Mouse (Mus musculus) midbrain, embryonic 15.5 days (tissue): ENCODE results near the gene Clpx. TPM values are rescaled to one million over a fixed set of nuclear protein-coding genes. Genes with fewer than 3 reads are reported as not detected.

Source experiments
- ATAC-seq: fragments of 200-750 bp; cut with Nextera tagmentation; replicated peaks from 2 replicates; pipeline ENCODE4 v1.8.0; 2017; ENCODE audit warnings: moderate TSS enrichment
- H3K27ac ChIP-seq: fragments of 300-500 bp; sonication (generic); 2 replicates; pipeline ENCODE4 v1.5.1; 2015; ENCODE audit warnings: mild to moderate bottlenecking, inconsistent platforms
- H3K27me3 ChIP-seq: fragments of 300-500 bp; sonication (generic); replicated peaks from 2 replicates; pipeline ENCODE4 v1.6.1; 2015; ENCODE audit warnings: inconsistent platforms
- H3K36me3 ChIP-seq: fragments of 300-500 bp; sonication (generic); replicated peaks from 2 replicates; pipeline ENCODE4 v1.6.1; 2015; ENCODE audit warnings: inconsistent platforms
- H3K4me1 ChIP-seq: fragments of 300-500 bp; sonication (generic); 2 replicates; pipeline ENCODE4 v1.6.1; 2015; ENCODE audit warnings: inconsistent platforms
- H3K4me2 ChIP-seq: fragments of 300-500 bp; sonication (generic); 2 replicates; pipeline ENCODE4 v1.6.1; 2015; ENCODE audit warnings: inconsistent platforms, mild to moderate bottlenecking, moderate library complexity
- H3K4me3 ChIP-seq: fragments of 300-500 bp; sonication (generic); 2 replicates; pipeline ENCODE4 v1.5.1; 2015; ENCODE audit warnings: mild to moderate bottlenecking, inconsistent platforms
- H3K9ac ChIP-seq: fragments of 300-500 bp; sonication (generic); 2 replicates; pipeline ENCODE4 v1.6.1; 2015; ENCODE audit warnings: mild to moderate bottlenecking, inconsistent platforms
- H3K9me3 ChIP-seq: fragments of 300-500 bp; sonication (generic); 2 replicates; pipeline ENCODE4 v1.6.1; 2016; ENCODE audit warnings: inconsistent platforms
- WGBS: fragments of 180-500 bp; shearing (Covaris S2); methylation state at CpG from one replicate; pipeline ENCODE4 v1.1.7; 2015; ENCODE audit warnings: mixed read lengths; 5-methylcytosine and 5-hydroxymethylcytosine counted together
- polyA plus RNA-seq: library from polyadenylated mRNA; unstranded; fragments of >200 nt; fragmentation: Nextera tagmentation; extraction: Ambion mirVana; gene quantifications from 2 replicates; pipeline ENCODE4 v1.2.1, GENCODE M21; 2015

Gene Clpx
- polyA plus RNA-seq, 1 experiment from 2014 or later: 42.8 TPM

DNA sequence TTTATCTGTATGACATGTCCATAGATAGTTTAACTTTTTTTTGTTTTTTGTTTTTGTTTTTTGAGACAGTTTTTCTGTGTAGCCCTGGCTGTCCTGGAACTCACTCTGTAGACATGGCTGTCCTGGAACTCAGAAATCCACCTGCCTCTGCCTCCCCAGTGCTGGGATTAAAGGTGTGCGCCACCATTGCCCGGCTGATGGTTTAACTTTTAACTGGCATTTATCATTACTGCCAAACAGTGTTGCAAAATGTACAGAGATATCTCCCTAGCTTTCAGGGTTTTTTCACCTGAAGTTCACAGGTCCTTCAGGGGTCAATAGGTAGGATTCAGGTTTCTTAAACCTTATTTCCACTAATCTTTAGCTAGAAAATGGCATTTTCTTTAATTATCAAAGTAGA is 3.0 kb downstream of the Clpx start:
- Histone ChIP-seq H3K36me3 (peaks cover 4% of the 10 kb centered on the region; the same call in 1 of the 2 replicates), H3K4me3 (no peak overlapping the region), H3K9ac (no peak overlapping the region), H3K9me3 (no peaks in the 10 kb centered on the region), H3K4me2 (no peak overlapping the region), H3K27ac (no peak overlapping the region), H3K4me1 (peaks cover 26% of the 10 kb centered on the region), H3K27me3 (no peaks in the 10 kb centered on the region)
- ATAC-seq: no peak
- 100% methylated on average over 2 of the region's 2 CpGs for WGBS

DNA sequence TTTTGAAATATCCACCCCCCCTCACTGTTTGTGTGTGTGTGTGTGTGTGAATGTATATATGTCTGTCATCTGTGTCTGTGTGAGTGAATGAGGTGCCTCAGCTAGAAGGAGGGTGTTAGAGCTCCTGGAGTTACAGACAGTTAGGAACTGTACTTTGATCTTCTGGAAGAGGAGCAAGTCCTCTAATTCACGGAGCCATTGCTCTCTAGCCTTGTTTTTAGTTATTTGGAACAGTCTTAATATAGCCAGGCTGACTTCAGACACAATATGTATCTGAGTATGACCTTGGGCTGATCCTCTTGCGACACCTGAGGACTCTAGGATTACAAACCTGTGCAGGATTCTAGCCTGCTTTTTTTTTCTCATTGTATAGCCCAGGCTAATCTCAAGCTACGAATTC is 4.7 kb downstream of the Clpx start:
- Histone ChIP-seq H3K4me1 (peaks cover 19% of the 10 kb centered on the region), H3K27me3 (no peaks in the 10 kb centered on the region), H3K36me3 (peaks cover 18% of the 10 kb centered on the region), H3K4me3 (no peak overlapping the region), H3K9ac (no peak overlapping the region), H3K9me3 (no peaks in the 10 kb centered on the region), H3K27ac (no peak overlapping the region), H3K4me2 (no peak overlapping the region)
- 84% methylated on average over 3 of the region's 3 CpGs for WGBS
- ATAC-seq: no peak

- H3K36me3 ChIP-seq: peaks cover 18% of the 10 kb centered on the region
- no peak for ATAC-seq
Observed at GRCm38 (mm10) chr9:65299650-65300049, 5.6 kb downstream of the Clpx start.

GRCm38 (mm10) chr9:65302327-65302983 is 8.4 kb downstream of the Clpx start:
- whole genome bisulfite sequencing: 94% methylated on average over 4 of the region's 4 CpGs
- no peaks in the 10 kb centered on the region for H3K9me3 ChIP-seq
- peaks cover 18% of the 10 kb centered on the region for H3K36me3 ChIP-seq
- H3K27me3 ChIP-seq: no peaks in the 10 kb centered on the region
- no peak overlapping the region for H3K4me3 ChIP-seq
- H3K4me1 ChIP-seq: no peaks in the 10 kb centered on the region
- H3K9ac ChIP-seq: no peak overlapping the region
- H3K4me2 ChIP-seq: no peak overlapping the region
- no peak overlapping the region for H3K27ac ChIP-seq
- ATAC-seq: no peak

More at GRCm38 (mm10) chr9:65299650-65300049, 5.6 kb downstream of the Clpx start:
- Histone ChIP-seq H3K9ac (no peak overlapping the region), H3K4me3 (no peak overlapping the region), H3K27me3 (no peaks in the 10 kb centered on the region), H3K9me3 (no peaks in the 10 kb centered on the region), H3K4me1 (peaks cover 19% of the 10 kb centered on the region), H3K4me2 (no peak overlapping the region), H3K27ac (no peak overlapping the region)
- 99% methylated on average over 7 of the region's 7 CpGs for WGBS

DNA sequence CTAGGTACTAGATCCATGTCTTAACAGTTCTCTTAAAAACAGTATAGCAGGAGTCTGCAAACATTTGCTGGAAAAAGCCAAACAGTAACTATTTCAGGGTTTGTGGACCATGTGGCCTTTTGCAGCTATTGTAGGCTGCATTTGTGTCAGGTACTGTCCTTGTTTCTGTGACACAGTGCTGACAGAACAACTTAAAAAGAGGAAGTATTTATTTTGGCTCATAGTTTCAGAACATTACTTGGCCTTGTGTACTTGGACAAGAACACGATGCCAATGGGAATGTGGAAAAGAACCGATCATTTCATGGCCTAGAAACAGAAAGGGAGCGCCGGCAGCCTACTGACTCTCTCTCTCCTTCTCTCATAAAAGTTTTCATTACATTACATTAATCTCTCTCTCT is 9.5 kb downstream of the Clpx start:
- 89% methylated on average over 4 of the region's 4 CpGs for WGBS
- Histone ChIP-seq H3K4me2 (no peak overlapping the region), H3K36me3 (peaks cover 22% of the 10 kb centered on the region), H3K27me3 (no peaks in the 10 kb centered on the region), H3K9me3 (no peaks in the 10 kb centered on the region), H3K4me3 (no peak overlapping the region), H3K9ac (no peak overlapping the region), H3K27ac (no peak overlapping the region), H3K4me1 (no peaks in the 10 kb centered on the region)
- no peak for ATAC-seq

- Histone ChIP-seq H3K4me1 (no peaks in the 10 kb centered on the region), H3K4me3 (no peak overlapping the region), H3K27ac (no peak overlapping the region), H3K27me3 (no peaks in the 10 kb centered on the region), H3K9me3 (no peaks in the 10 kb centered on the region), H3K36me3 (peaks cover 26% of the 10 kb centered on the region), H3K4me2 (no peak overlapping the region), H3K9ac (no peak overlapping the region)
- 82% methylated on average over 4 of the region's 4 CpGs for WGBS
- ATAC-seq: no peak
Observed at GRCm38 (mm10) chr9:65304300-65304699, 10.2 kb downstream of the Clpx start.

DNA sequence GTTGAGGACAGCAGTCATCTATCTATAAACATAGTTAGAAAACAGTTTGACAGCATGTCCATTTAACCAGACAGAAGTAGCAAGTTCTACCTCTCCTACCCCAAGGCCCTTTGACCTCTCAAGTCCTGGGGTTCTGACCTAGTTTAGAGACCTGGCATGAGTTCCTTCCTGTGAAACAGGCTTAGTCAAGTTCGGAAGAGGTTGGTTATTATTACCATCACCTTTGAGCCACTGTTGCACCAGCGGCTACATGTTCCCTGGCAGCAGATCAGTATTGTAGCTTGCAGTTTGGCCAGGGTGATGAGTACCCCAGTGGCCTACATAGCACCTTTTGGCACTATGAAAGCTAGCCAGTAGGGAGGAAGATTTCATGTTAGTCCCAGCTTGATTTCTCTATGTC is 12.6 kb downstream of the Clpx start:
- Histone ChIP-seq H3K27ac (no peak overlapping the region), H3K27me3 (no peaks in the 10 kb centered on the region), H3K4me1 (no peaks in the 10 kb centered on the region), H3K36me3 (peaks cover 26% of the 10 kb centered on the region), H3K4me3 (no peak overlapping the region), H3K4me2 (no peak overlapping the region), H3K9me3 (no peaks in the 10 kb centered on the region), H3K9ac (no peak overlapping the region)
- ATAC-seq: no peak
- 94% methylated on average over 2 of the region's 2 CpGs for WGBS

DNA sequence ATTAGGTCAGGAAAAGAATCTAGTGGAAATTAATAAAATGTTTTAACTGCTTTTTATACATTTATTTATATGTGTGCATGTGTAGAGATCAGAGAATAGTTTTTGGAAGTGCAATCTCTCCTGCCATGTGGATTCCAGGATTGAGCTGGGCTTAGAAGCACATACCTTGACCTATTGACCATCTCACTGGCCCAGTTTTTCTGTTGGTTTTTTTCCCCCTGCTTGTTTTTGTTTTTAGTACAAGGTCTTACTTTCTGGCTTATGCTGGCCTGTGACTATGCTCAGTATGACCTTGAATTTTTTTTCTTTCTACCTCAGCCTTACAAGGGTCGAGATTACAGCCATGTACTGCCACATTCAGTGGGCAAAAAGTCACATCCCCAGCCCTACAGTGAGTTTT is 14.0 kb downstream of the Clpx start:
- 97% methylated on average over 1 of the region's 1 CpGs for WGBS
- ATAC-seq: no peak

DNA sequence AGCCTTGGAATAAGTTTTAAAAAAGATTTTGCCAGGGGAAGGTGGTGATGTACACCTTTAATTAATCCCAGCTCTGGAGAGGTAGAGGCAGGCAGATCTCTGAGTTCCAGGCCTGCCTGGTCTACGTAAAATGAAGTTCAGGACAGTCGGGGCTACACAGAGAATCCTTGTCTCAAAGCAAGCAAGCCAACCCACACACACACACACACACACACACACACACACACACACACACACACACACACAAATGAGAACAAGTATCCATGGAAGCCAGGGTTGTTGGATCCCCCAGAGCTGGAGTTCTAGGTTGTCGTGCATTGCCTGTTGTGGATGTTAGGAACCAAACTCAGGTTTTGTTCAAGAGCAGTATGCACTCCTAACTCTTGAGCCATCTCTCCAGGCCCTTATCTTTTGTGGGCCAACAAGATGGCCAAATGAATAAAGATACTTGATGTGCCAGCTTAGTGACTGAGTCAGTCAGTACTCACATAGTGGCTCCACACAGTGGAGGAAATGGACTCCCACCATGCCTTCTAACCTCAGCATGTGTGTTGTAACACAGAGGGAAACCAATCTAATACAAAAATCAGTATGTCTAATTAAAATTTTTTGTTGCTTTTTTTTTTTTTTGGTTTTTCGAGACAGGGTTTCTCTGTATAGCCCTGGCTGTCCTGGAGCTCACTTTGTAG is 18.8 kb downstream of the Clpx start:
- 93% methylated on average over 4 of the region's 4 CpGs for WGBS
- no peak overlapping the region for H3K4me3 ChIP-seq
- no peak for ATAC-seq
- H3K4me2 ChIP-seq: no peak overlapping the region
- no peaks in the 10 kb centered on the region for H3K9me3 ChIP-seq
- peaks cover 34% of the 10 kb centered on the region for H3K36me3 ChIP-seq
- no peaks in the 10 kb centered on the region for H3K27me3 ChIP-seq
- H3K27ac ChIP-seq: no peak overlapping the region
- H3K9ac ChIP-seq: no peak overlapping the region
- H3K4me1 ChIP-seq: no peaks in the 10 kb centered on the region

More for the DNA sequence above, 14.0 kb downstream of the Clpx start:
- Histone ChIP-seq H3K9me3 (no peaks in the 10 kb centered on the region), H3K4me3 (no peak overlapping the region), H3K9ac (no peak overlapping the region), H3K27ac (no peak overlapping the region), H3K27me3 (no peaks in the 10 kb centered on the region), H3K4me1 (no peaks in the 10 kb centered on the region), H3K4me2 (no peak overlapping the region), H3K36me3 (peaks cover 28% of the 10 kb centered on the region)

DNA sequence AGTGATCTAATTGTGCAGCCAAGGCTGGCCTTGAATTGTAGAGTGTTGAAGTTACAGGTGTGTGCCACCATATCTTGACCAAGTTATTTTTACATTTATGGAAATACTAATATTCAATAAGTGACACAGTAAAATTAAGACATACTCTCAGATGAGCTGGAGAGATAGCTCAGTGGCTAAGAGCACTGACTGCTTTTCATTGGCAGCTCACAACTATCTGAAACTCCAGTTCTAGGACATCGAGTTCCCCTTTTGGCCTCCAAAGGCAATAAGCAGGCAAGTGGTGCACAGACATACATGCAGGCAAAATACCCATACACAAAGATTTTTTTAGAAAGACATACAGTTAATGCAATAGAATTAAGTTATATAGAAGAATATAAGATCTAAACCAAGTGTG is 19.8 kb downstream of the Clpx start:
- 100% methylated on average over 1 of the region's 1 CpGs for WGBS
- H3K27me3 ChIP-seq: no peaks in the 10 kb centered on the region
- H3K4me2 ChIP-seq: no peak overlapping the region
- ATAC-seq: no peak
- H3K4me1 ChIP-seq: no peaks in the 10 kb centered on the region
- no peak overlapping the region for H3K4me3 ChIP-seq
- no peaks in the 10 kb centered on the region for H3K9me3 ChIP-seq
- no peak overlapping the region for H3K9ac ChIP-seq
- H3K27ac ChIP-seq: no peak overlapping the region
- peaks cover 35% of the 10 kb centered on the region for H3K36me3 ChIP-seq

DNA sequence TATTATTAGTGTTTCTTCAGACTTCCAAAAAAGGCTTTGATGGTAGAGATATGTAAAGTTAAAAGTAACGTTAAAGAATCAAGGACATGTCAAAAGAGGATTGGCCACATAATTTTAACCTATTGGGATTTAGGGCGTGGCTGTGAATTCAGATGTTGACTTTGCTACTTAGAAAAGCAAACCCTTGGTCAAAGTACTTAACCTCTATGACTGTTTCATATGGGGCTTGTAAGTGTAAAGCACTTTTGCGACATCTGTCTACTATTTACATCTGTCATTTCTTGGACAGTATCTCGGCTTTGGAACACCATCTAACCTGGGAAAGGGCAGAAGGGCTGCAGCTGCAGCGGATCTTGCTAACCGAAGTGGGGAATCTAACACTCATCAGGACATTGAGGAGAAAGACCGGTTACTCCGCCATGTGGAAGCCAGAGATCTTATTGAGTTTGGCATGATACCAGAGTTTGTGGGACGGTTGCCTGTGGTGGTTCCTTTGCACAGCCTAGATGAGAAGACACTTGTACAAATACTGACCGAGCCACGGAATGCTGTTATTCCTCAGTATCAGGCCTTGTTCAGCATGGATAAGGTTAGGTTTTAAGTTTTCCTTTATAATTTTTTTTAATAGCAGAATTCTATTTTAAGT is 28.3 kb downstream of the Clpx start:
- no peak overlapping the region for H3K27ac ChIP-seq
- H3K9me3 ChIP-seq: no peaks in the 10 kb centered on the region
- no peak overlapping the region for H3K4me3 ChIP-seq
- no peaks in the 10 kb centered on the region for H3K27me3 ChIP-seq
- ATAC-seq: no peak
- H3K4me1 ChIP-seq: no peaks in the 10 kb centered on the region
- H3K36me3 ChIP-seq: peaks cover 47% of the 10 kb centered on the region
- WGBS: 91% methylated on average over 11 of the region's 11 CpGs
- no peak overlapping the region for H3K9ac ChIP-seq
- no peak overlapping the region for H3K4me2 ChIP-seq

GRCm38 (mm10) chr9:65325971-65326370 is 31.9 kb downstream of the Clpx start:
- Histone ChIP-seq H3K9ac (no peak overlapping the region), H3K27me3 (no peaks in the 10 kb centered on the region), H3K4me2 (no peak overlapping the region), H3K27ac (no peak overlapping the region), H3K36me3 (peaks cover 41% of the 10 kb centered on the region), H3K4me3 (no peak overlapping the region), H3K9me3 (no peaks in the 10 kb centered on the region), H3K4me1 (no peaks in the 10 kb centered on the region)
- no peak for ATAC-seq

GRCm38 (mm10) chr9:65327371-65327770 is 33.3 kb downstream of the Clpx start:
- no peaks in the 10 kb centered on the region for H3K4me1 ChIP-seq
- ATAC-seq: no peak
- no peak overlapping the region for H3K9ac ChIP-seq
- no peak overlapping the region for H3K4me2 ChIP-seq
- peaks cover 44% of the 10 kb centered on the region for H3K36me3 ChIP-seq
- no peak overlapping the region for H3K27ac ChIP-seq
- no peaks in the 10 kb centered on the region for H3K9me3 ChIP-seq
- H3K4me3 ChIP-seq: no peak overlapping the region
- WGBS: 93% methylated on average over 2 of the region's 2 CpGs
- no peaks in the 10 kb centered on the region for H3K27me3 ChIP-seq
